Mouse (Mus musculus) ES-Bruce4 (cell line): ENCODE data around the gene Smug1.

ENCODE experiments used
- CTCF ChIP-seq: IDR thresholded peaks from one replicate; pipeline ENCODE4 v1.8.1; 2011; ENCODE audit warnings: low read depth, low read length
- EP300 ChIP-seq: IDR thresholded peaks from 2 replicates; pipeline ENCODE4 v1.6.1; 2011; ENCODE audit warnings: low read depth, low read length; ENCODE audit not compliant: insufficient read depth
- POLR2A ChIP-seq: IDR thresholded peaks from one replicate; pipeline ENCODE4 v1.8.1; 2011; ENCODE audit warnings: low read length; ENCODE audit not compliant: insufficient read depth

- TF ChIP-seq POLR2A, result no peak
- no peak for TF ChIP-seq CTCF
- peak; percentile 79; the same call in 1 of the 2 replicates for TF ChIP-seq EP300
Observed at GRCm38 (mm10) chr15:103134277-103135086, 32.4 kb downstream of the Smug1 start.
